Mouse (Mus musculus): ENCODE measurements around the gene Gm20696. TPM values are rescaled to one million over a fixed set of nuclear protein-coding genes. Genes with fewer than 3 reads are reported as not detected.

Gm20696 gene
- polyA plus RNA-seq, 1 experiment = not detected

GRCm38 (mm10) chr6:99500570-99501270 is 165.9 kb downstream of the Gm20696 start:
- H3K4me3 ChIP-seq (replicated peaks) = no peak overlapping the region
- TF ChIP-seq GATA1 (IDR thresholded peaks at IDR 0.05; ENCODE audit: borderline replicate concordance, low read length) (no peak), FLI1 (IDR thresholded peaks at IDR 0.05; ENCODE audit: low read length) (no peak)
- peaks cover 34% of the 10 kb centered on the region for H3K4me1 ChIP-seq
- no peaks in the 10 kb centered on the region for H3K27me3 ChIP-seq (replicated peaks)
- no peaks in the 10 kb centered on the region for H3K9me3 ChIP-seq
- peaks cover 43% of the 10 kb centered on the region for H3K36me3 ChIP-seq (replicated peaks; ENCODE audit: low read length)

- Histone ChIP-seq H3K4me1 (peaks cover 23% of the 10 kb centered on the region), H3K4me3 (replicated peaks) (no peak overlapping the region), H3K27me3 (replicated peaks) (no peaks in the 10 kb centered on the region), H3K36me3 (replicated peaks; ENCODE audit: low read length) (peaks cover 20% of the 10 kb centered on the region), H3K9me3 (no peaks in the 10 kb centered on the region)
- TF ChIP-seq FLI1 (IDR thresholded peaks at IDR 0.05; ENCODE audit: low read length) (no peak), GATA1 (IDR thresholded peaks at IDR 0.05; ENCODE audit: borderline replicate concordance, low read length) (no peak)
Measured at GRCm38 (mm10) chr6:99498082-99498481, 168.5 kb downstream of the Gm20696 start.

GRCm38 (mm10) chr6:99496114-99496513 is 170.5 kb downstream of the Gm20696 start:
- no peak for TF ChIP-seq GATA1 (IDR thresholded peaks at IDR 0.05; ENCODE audit: borderline replicate concordance, low read length)
- no peak for TF ChIP-seq FLI1 (IDR thresholded peaks at IDR 0.05; ENCODE audit: low read length)

GRCm38 (mm10) chr6:99492937-99493336 is 173.7 kb downstream of the Gm20696 start:
- Histone ChIP-seq H3K4me1 (peaks cover 22% of the 10 kb centered on the region), H3K36me3 (replicated peaks; ENCODE audit: low read length) (peaks cover 6% of the 10 kb centered on the region)
- TF ChIP-seq GATA1 (IDR thresholded peaks at IDR 0.05; ENCODE audit: borderline replicate concordance, low read length) (no peak), FLI1 (IDR thresholded peaks at IDR 0.05; ENCODE audit: low read length) (no peak)

More at GRCm38 (mm10) chr6:99496114-99496513, 170.5 kb downstream of the Gm20696 start:
- Histone ChIP-seq H3K4me3 (replicated peaks) (no peak overlapping the region), H3K27me3 (replicated peaks) (no peaks in the 10 kb centered on the region), H3K9me3 (no peaks in the 10 kb centered on the region), H3K4me1 (peaks cover 16% of the 10 kb centered on the region), H3K36me3 (replicated peaks; ENCODE audit: low read length) (peaks cover 7% of the 10 kb centered on the region)

GRCm38 (mm10) chr6:99491979-99492544 is 174.5 kb downstream of the Gm20696 start:
- Histone ChIP-seq H3K9me3 (no peaks in the 10 kb centered on the region), H3K36me3 (replicated peaks; ENCODE audit: low read length) (peaks cover 6% of the 10 kb centered on the region), H3K4me3 (replicated peaks) (no peak overlapping the region), H3K4me1 (peaks cover 21% of the 10 kb centered on the region), H3K27me3 (replicated peaks) (no peaks in the 10 kb centered on the region)
- TF ChIP-seq GATA1 (IDR thresholded peaks at IDR 0.05; ENCODE audit: borderline replicate concordance, low read length) (no peak), FLI1 (IDR thresholded peaks at IDR 0.05; ENCODE audit: low read length) (no peak)

More at GRCm38 (mm10) chr6:99492937-99493336, 173.7 kb downstream of the Gm20696 start:
- H3K27me3 ChIP-seq (replicated peaks) = no peaks in the 10 kb centered on the region
- no peak overlapping the region for H3K4me3 ChIP-seq (replicated peaks)
- no peaks in the 10 kb centered on the region for H3K9me3 ChIP-seq

- Histone ChIP-seq H3K4me3 (replicated peaks) (no peak overlapping the region), H3K27me3 (replicated peaks) (no peaks in the 10 kb centered on the region), H3K4me1 (peaks cover 21% of the 10 kb centered on the region), H3K36me3 (replicated peaks; ENCODE audit: low read length) (peaks cover 8% of the 10 kb centered on the region), H3K9me3 (no peaks in the 10 kb centered on the region)
- TF ChIP-seq GATA1 (IDR thresholded peaks at IDR 0.05; ENCODE audit: borderline replicate concordance, low read length) = no peak
- no peak for TF ChIP-seq FLI1 (IDR thresholded peaks at IDR 0.05; ENCODE audit: low read length)
Measured at GRCm38 (mm10) chr6:99491146-99491545, 175.5 kb downstream of the Gm20696 start.

GRCm38 (mm10) chr6:99489900-99490648 is 176.5 kb downstream of the Gm20696 start:
- Histone ChIP-seq H3K36me3 (replicated peaks; ENCODE audit: low read length) (peaks cover 13% of the 10 kb centered on the region), H3K27me3 (replicated peaks) (no peaks in the 10 kb centered on the region), H3K9me3 (no peaks in the 10 kb centered on the region), H3K4me1 (peaks cover 32% of the 10 kb centered on the region), H3K4me3 (replicated peaks) (no peak overlapping the region)
- TF ChIP-seq FLI1 (IDR thresholded peaks at IDR 0.05; ENCODE audit: low read length) (no peak), GATA1 (IDR thresholded peaks at IDR 0.05; ENCODE audit: borderline replicate concordance, low read length) (no peak)

- Histone ChIP-seq H3K9me3 (no peaks in the 10 kb centered on the region), H3K4me3 (replicated peaks) (no peak overlapping the region), H3K27me3 (replicated peaks) (no peaks in the 10 kb centered on the region), H3K4me1 (peaks cover 37% of the 10 kb centered on the region), H3K36me3 (replicated peaks; ENCODE audit: low read length) (peaks cover 13% of the 10 kb centered on the region)
- TF ChIP-seq GATA1 (IDR thresholded peaks at IDR 0.05; ENCODE audit: borderline replicate concordance, low read length) = no peak
- TF ChIP-seq FLI1 (IDR thresholded peaks at IDR 0.05; ENCODE audit: low read length) = no peak
Measured at GRCm38 (mm10) chr6:99489423-99489822, 177.2 kb downstream of the Gm20696 start.

- TF ChIP-seq GATA1 (IDR thresholded peaks at IDR 0.05; ENCODE audit: borderline replicate concordance, low read length) (no peak), FLI1 (IDR thresholded peaks at IDR 0.05; ENCODE audit: low read length) (no peak)
- no peak overlapping the region for H3K4me3 ChIP-seq (replicated peaks)
- H3K27me3 ChIP-seq (replicated peaks) = no peaks in the 10 kb centered on the region
- H3K36me3 ChIP-seq (replicated peaks; ENCODE audit: low read length) = peaks cover 21% of the 10 kb centered on the region
- H3K9me3 ChIP-seq = no peaks in the 10 kb centered on the region
- peaks cover 42% of the 10 kb centered on the region for H3K4me1 ChIP-seq
Measured at GRCm38 (mm10) chr6:99485884-99486640, 180.5 kb downstream of the Gm20696 start.
